Mouse (Mus musculus) forebrain, embryonic 14.5 days (tissue): Measurements from ENCODE around the gene Cpt1c. TPM values are rescaled to one million over a fixed set of nuclear protein-coding genes. Genes with fewer than 3 reads are reported as not detected.

Source experiments
- ATAC-seq: fragments of 200-750 bp; cut with Nextera tagmentation; 2 replicates; pipeline ENCODE4 v1.8.0; 2017; ENCODE audit warnings: mild to moderate bottlenecking, moderate library complexity
- DNase-seq: peaks from one replicate; pipeline ENCODE4 v3.0.0-alpha.2; 2015; ENCODE audit warnings: low spot score
- H3K27ac ChIP-seq: fragments of 300-500 bp; sonication (generic); 2 replicates; pipeline ENCODE4 v1.5.1; 2014; ENCODE audit warnings: low read depth, mild to moderate bottlenecking, control low read depth, low read length, moderate library complexity
- H3K27me3 ChIP-seq: fragments of 300-500 bp; sonication (generic); replicated peaks from 2 replicates; pipeline ENCODE4 v1.6.1; 2014; ENCODE audit warnings: low read length, control low read depth, mixed read lengths; ENCODE audit not compliant: control insufficient read depth, insufficient read depth
- H3K36me3 ChIP-seq: fragments of 300-500 bp; sonication (generic); 2 replicates; pipeline ENCODE4 v1.6.1; 2014; ENCODE audit warnings: low read length, control low read depth; ENCODE audit not compliant: control insufficient read depth, insufficient read depth
- H3K4me1 ChIP-seq: fragments of 300-500 bp; sonication (generic); 2 replicates; pipeline ENCODE4 v1.6.1; 2014; ENCODE audit warnings: antibody characterized with exemption, low read length, control low read depth; ENCODE audit not compliant: control insufficient read depth, insufficient read depth
- H3K4me2 ChIP-seq: fragments of 300-500 bp; sonication (generic); 2 replicates; pipeline ENCODE4 v1.6.1; 2014; ENCODE audit warnings: mild to moderate bottlenecking, control low read depth, low read length
- H3K4me3 ChIP-seq: fragments of 300-500 bp; sonication (generic); 2 replicates; pipeline ENCODE4 v1.5.1; 2014; ENCODE audit warnings: low read depth, low read length, control low read depth
- H3K9ac ChIP-seq: fragments of 300-500 bp; sonication (generic); 2 replicates; pipeline ENCODE4 v1.6.1; 2014; ENCODE audit warnings: mild to moderate bottlenecking, low read length, control low read depth, moderate library complexity
- H3K9me3 ChIP-seq: fragments of 300-500 bp; sonication (generic); replicated peaks from 2 replicates; pipeline ENCODE4 v1.6.1; 2016; ENCODE audit warnings: low read length, control low read depth, mixed read lengths; ENCODE audit not compliant: control insufficient read depth
- WGBS: fragments of 180-500 bp; shearing (Covaris S2); extraction: QIAGEN DNeasy Blood & Tissue Kit; methylation state at CpG from one replicate; pipeline ENCODE4 v1.1.7; 2014; 5-methylcytosine and 5-hydroxymethylcytosine counted together
- polyA plus RNA-seq: library from polyadenylated mRNA; unstranded; fragments of >200 nt; fragmentation: Nextera tagmentation; extraction: Ambion mirVana; gene quantifications from 2 replicates; pipeline ENCODE4 v1.2.1, GENCODE M21; 2014

The Cpt1c gene
- polyA plus RNA-seq, 1 experiment from 2014 or later, result 37.3 TPM

GRCm38 (mm10) chr7:44960512-44960910, 14.1 kb downstream of the Cpt1c start:
- ATAC-seq (no peak), DNase-seq (no peak)
- H3K9ac ChIP-seq, result no peak overlapping the region
- H3K9me3 ChIP-seq, result no peaks in the 10 kb centered on the region
- H3K27me3 ChIP-seq, result no peaks in the 10 kb centered on the region
- no peak overlapping the region for H3K4me2 ChIP-seq
- no peak overlapping the region for H3K4me3 ChIP-seq
- no peaks in the 10 kb centered on the region for H3K4me1 ChIP-seq
- no peak overlapping the region for H3K27ac ChIP-seq
- H3K36me3 ChIP-seq, result peaks cover 66% of the 10 kb centered on the region
- WGBS, result 91% methylated on average over 13 of the region's 13 CpGs

- Histone ChIP-seq H3K4me3 (no peak overlapping the region), H3K4me2 (no peak overlapping the region), H3K9ac (no peak overlapping the region), H3K4me1 (no peaks in the 10 kb centered on the region), H3K36me3 (peaks cover 61% of the 10 kb centered on the region), H3K9me3 (no peaks in the 10 kb centered on the region), H3K27ac (no peak overlapping the region), H3K27me3 (no peaks in the 10 kb centered on the region)
- ATAC-seq, result no peak
- no peak for DNase-seq
- WGBS, result 91% methylated on average over 10 of the region's 10 CpGs
Observed at GRCm38 (mm10) chr7:44959874-44960511, 14.7 kb downstream of the Cpt1c start.

- H3K36me3 ChIP-seq, result peaks cover 57% of the 10 kb centered on the region
- H3K27me3 ChIP-seq, result no peaks in the 10 kb centered on the region
- H3K4me3 ChIP-seq, result no peak overlapping the region
- no peak overlapping the region for H3K9ac ChIP-seq
- no peak overlapping the region for H3K27ac ChIP-seq
- H3K4me1 ChIP-seq, result no peaks in the 10 kb centered on the region
- no peak overlapping the region for H3K4me2 ChIP-seq
- 89% methylated on average over 8 of the region's 8 CpGs for WGBS
- DNase-seq (no peak), ATAC-seq (no peak)
- no peaks in the 10 kb centered on the region for H3K9me3 ChIP-seq
Observed at GRCm38 (mm10) chr7:44959281-44959680, 15.4 kb downstream of the Cpt1c start.

- no peak overlapping the region for H3K9ac ChIP-seq
- no peaks in the 10 kb centered on the region for H3K9me3 ChIP-seq
- H3K4me2 ChIP-seq, result no peak overlapping the region
- H3K4me3 ChIP-seq, result no peak overlapping the region
- H3K36me3 ChIP-seq, result peaks cover 47% of the 10 kb centered on the region
- 48% methylated on average over 7 of the region's 7 CpGs for WGBS
- DNase-seq, result peak; percentile 68
- H3K4me1 ChIP-seq, result no peaks in the 10 kb centered on the region
- ATAC-seq, result peak; percentile 47; the same call in 1 of the 2 replicates
- no peak overlapping the region for H3K27ac ChIP-seq
- no peaks in the 10 kb centered on the region for H3K27me3 ChIP-seq
Observed at GRCm38 (mm10) chr7:44958208-44958607, 16.4 kb downstream of the Cpt1c start.

GRCm38 (mm10) chr7:44957183-44957835, 17.3 kb downstream of the Cpt1c start:
- peaks cover 39% of the 10 kb centered on the region for H3K36me3 ChIP-seq
- ATAC-seq (no peak), DNase-seq (no peak)
- no peaks in the 10 kb centered on the region for H3K9me3 ChIP-seq
- H3K27ac ChIP-seq, result no peak overlapping the region
- H3K4me1 ChIP-seq, result peaks cover 6% of the 10 kb centered on the region
- no peaks in the 10 kb centered on the region for H3K27me3 ChIP-seq
- no peak overlapping the region for H3K9ac ChIP-seq
- WGBS, result 79% methylated on average over 20 of the region's 20 CpGs
- no peak overlapping the region for H3K4me2 ChIP-seq
- H3K4me3 ChIP-seq, result no peak overlapping the region

GRCm38 (mm10) chr7:44956266-44956665, 18.4 kb downstream of the Cpt1c start:
- H3K4me2 ChIP-seq, result no peak overlapping the region
- DNase-seq (no peak), ATAC-seq (no peak)
- no peak overlapping the region for H3K9ac ChIP-seq
- peaks cover 9% of the 10 kb centered on the region for H3K4me1 ChIP-seq
- WGBS, result 70% methylated on average over 6 of the region's 6 CpGs
- no peak overlapping the region for H3K4me3 ChIP-seq
- H3K27ac ChIP-seq, result no peak overlapping the region
- no peaks in the 10 kb centered on the region for H3K9me3 ChIP-seq
- peaks cover 8% of the 10 kb centered on the region for H3K27me3 ChIP-seq
- peaks cover 29% of the 10 kb centered on the region for H3K36me3 ChIP-seq

- 53% methylated on average over 5 of the region's 5 CpGs for WGBS
- DNase-seq, result peak; percentile 51
- H3K4me1 ChIP-seq, result peaks cover 9% of the 10 kb centered on the region
Observed at GRCm38 (mm10) chr7:44955628-44956027, 19.0 kb downstream of the Cpt1c start.

GRCm38 (mm10) chr7:44954091-44954885, 20.4 kb downstream of the Cpt1c start:
- H3K36me3 ChIP-seq, result peaks cover 9% of the 10 kb centered on the region
- no peak for DNase-seq
- no peak overlapping the region for H3K4me3 ChIP-seq
- ATAC-seq, result no peak
- H3K9me3 ChIP-seq, result no peaks in the 10 kb centered on the region
- no peak overlapping the region for H3K9ac ChIP-seq
- H3K27me3 ChIP-seq, result peaks cover 20% of the 10 kb centered on the region
- WGBS, result 80% methylated on average over 12 of the region's 12 CpGs
- no peak overlapping the region for H3K4me2 ChIP-seq
- H3K27ac ChIP-seq, result no peak overlapping the region
- peaks cover 9% of the 10 kb centered on the region for H3K4me1 ChIP-seq

More at GRCm38 (mm10) chr7:44955628-44956027, 19.0 kb downstream of the Cpt1c start:
- Histone ChIP-seq H3K4me2 (no peak overlapping the region), H3K27ac (no peak overlapping the region), H3K27me3 (peaks cover 14% of the 10 kb centered on the region), H3K4me3 (no peak overlapping the region), H3K36me3 (peaks cover 22% of the 10 kb centered on the region), H3K9me3 (no peaks in the 10 kb centered on the region), H3K9ac (no peak overlapping the region)
- ATAC-seq, result no peak
